Comparison of ENCODE assay signal across 8 mouse cellular contexts in the genomic region with DNA sequence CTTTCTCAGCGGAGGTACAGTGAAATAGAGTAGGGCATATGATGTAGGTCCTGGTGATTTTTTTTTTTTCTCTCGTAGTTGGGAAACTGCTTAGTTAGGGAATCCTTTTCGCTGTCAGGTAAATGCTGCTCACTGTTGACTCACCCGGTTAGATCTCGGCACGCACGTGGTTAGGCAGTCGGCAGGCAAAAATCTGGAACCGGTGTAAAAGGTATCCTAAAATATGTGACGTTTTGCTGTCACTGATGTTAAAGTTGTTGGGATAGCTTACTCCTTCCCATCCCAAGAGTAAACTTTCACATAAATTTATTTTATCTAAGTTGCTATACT. TPM values are rescaled to one million over a fixed set of nuclear protein-coding genes. Genes with fewer than 3 reads are reported as not detected.
DNase-seq lines count a peak whose midpoint lies in the region; ATAC-seq and TF ChIP-seq lines count a peak whose summit lies in the region.

No protein-coding gene starts in this region.

- peaks cover 3% of the 10 kb centered on the region; the same call in 1 of the 2 replicates for H3K4me1 ChIP-seq in cerebellum, adult 2 months (ENCODE audit: control insufficient read depth, insufficient read depth, low read length)
- H3K4me1 ChIP-seq in embryonic facial prominence, embryonic 12.5 days, result peaks cover 18% of the 10 kb centered on the region
- peaks cover 15% of the 10 kb centered on the region for H3K4me1 ChIP-seq in limb, embryonic 12.5 days (replicated peaks)

- H3K9ac ChIP-seq in embryonic facial prominence, embryonic 12.5 days, result peak overlapping the region; percentile 77
- peak overlapping the region; percentile 93 for H3K9ac ChIP-seq in limb, embryonic 12.5 days (replicated peaks)

- DNase-seq in cerebellum, adult 2 months, result no peak
- no peak for DNase-seq in cerebellum, postnatal 4 days (ENCODE audit: low spot score in 2 of 2)
- DNase-seq in B cell, adult 2 months, result peak; percentile 32 to 37
- DNase-seq in splenic B cell, adult 2 months (ENCODE audit: low read depth, low spot score), result peak; percentile 21
- no peak for DNase-seq in right cerebral cortex, postnatal 25 days
- DNase-seq in testis, postnatal 10 days (ENCODE audit: low spot score), result no peak

- H3K4me2 ChIP-seq in embryonic facial prominence, embryonic 12.5 days (replicated peaks), result peak overlapping the region; percentile 79
- peak overlapping the region; percentile 72 for H3K4me2 ChIP-seq in limb, embryonic 12.5 days

- TF ChIP-seq CTCF in cerebellum, adult 2 months (IDR thresholded peaks at IDR 0.05; ENCODE audit: borderline replicate concordance, insufficient read depth, low read depth, low read length), result no peak

- no peaks in the 10 kb centered on the region; the same call in 1 of the 2 replicates for H3K36me3 ChIP-seq in embryonic facial prominence, embryonic 12.5 days
- peaks cover 16% of the 10 kb centered on the region for H3K36me3 ChIP-seq in limb, embryonic 12.5 days
- H3K36me3 ChIP-seq in splenic B cell, adult 2 months (ENCODE audit: control insufficient read depth, insufficient read depth, low read length, poor library complexity, severe bottlenecking), result no peaks in the 10 kb centered on the region

- ATAC-seq in embryonic facial prominence, embryonic 12.5 days (ENCODE audit: insufficient number of reproducible peaks, insufficient read depth, low FRiP score, low TSS enrichment), result no peak
- no peak for ATAC-seq in limb, embryonic 12.5 days (ENCODE audit: insufficient number of reproducible peaks, insufficient read depth, low FRiP score, low TSS enrichment, low read depth)

- no peaks in the 10 kb centered on the region for H3K9me3 ChIP-seq in embryonic facial prominence, embryonic 12.5 days
- H3K9me3 ChIP-seq in limb, embryonic 12.5 days, result no peaks in the 10 kb centered on the region

- H3K4me3 ChIP-seq in cerebellum, adult 2 months (replicated peaks; ENCODE audit: insufficient read depth, low read depth, low read length), result peak overlapping the region; percentile 91
- H3K4me3 ChIP-seq in embryonic facial prominence, embryonic 12.5 days, result peak overlapping the region; percentile 92
- H3K4me3 ChIP-seq in limb, embryonic 12.5 days (replicated peaks), result peak overlapping the region; percentile 100

- no peaks in the 10 kb centered on the region for H3K27me3 ChIP-seq in cerebellum, adult 2 months (ENCODE audit: control insufficient read depth, insufficient read depth, low read length)
- H3K27me3 ChIP-seq in embryonic facial prominence, embryonic 12.5 days, result no peaks in the 10 kb centered on the region
- H3K27me3 ChIP-seq in limb, embryonic 12.5 days, result no peaks in the 10 kb centered on the region
- no peaks in the 10 kb centered on the region for H3K27me3 ChIP-seq in splenic B cell, adult 2 months (ENCODE audit: control insufficient read depth, insufficient read depth, low read length, poor library complexity, severe bottlenecking)

- TF ChIP-seq POLR2A in cerebellum, adult 2 months (IDR thresholded peaks at IDR 0.05; ENCODE audit: borderline replicate concordance, insufficient read depth, low read length), result no peak

- WGBS in cerebellum, adult 2 months, result 2% methylated on average over 10 of the region's 10 CpGs
- under 1% methylated on average over 10 of the region's 10 CpGs for WGBS in embryonic facial prominence, embryonic 12.5 days
- under 1% methylated on average over 10 of the region's 10 CpGs for WGBS in limb, embryonic 12.5 days

- no peak overlapping the region for H3K27ac ChIP-seq in cerebellum, adult 2 months (ENCODE audit: insufficient read depth, low read length)
- H3K27ac ChIP-seq in embryonic facial prominence, embryonic 12.5 days, result no peak overlapping the region
- no peak overlapping the region for H3K27ac ChIP-seq in limb, embryonic 12.5 days

RNA-seq across cellular contexts. Expression of gene Wdr43, which starts 1.3 kb away (rescaled TPM):
- polyA plus RNA-seq in cerebellum, adult 2 months (2012; rRNA removed), result 26.0 and 26.8 TPM in 2 replicates
- polyA plus RNA-seq in embryonic facial prominence, embryonic 12.5 days (2016; fragmentation: Nextera tagmentation; extraction: Ambion mirVana), result 85.6 and 85.8 TPM in 2 replicates
- polyA plus RNA-seq in limb, embryonic 12.5 days (2016; fragmentation: Nextera tagmentation; extraction: Ambion mirVana), result 92.6 and 96.6 TPM in 2 replicates

RNA-seq across cellular contexts. Expression of gene Togaram2, which starts 56.1 kb away (rescaled TPM):
- 1.1 and 1.9 TPM in 2 replicates for polyA plus RNA-seq in cerebellum, adult 2 months (2012; rRNA removed)
- polyA plus RNA-seq in embryonic facial prominence, embryonic 12.5 days (2016; fragmentation: Nextera tagmentation; extraction: Ambion mirVana), result not detected in 2 replicates
- polyA plus RNA-seq in limb, embryonic 12.5 days (2016; fragmentation: Nextera tagmentation; extraction: Ambion mirVana), result not detected in 2 replicates

Comparison
In these comparisons a context has a peak if more than half of its experiments do, and no peak if none do; other contexts are left out.
1. DNase-seq: peak in B cell, adult 2 months (2 of 2) and splenic B cell, adult 2 months (single experiment); none in cerebellum, adult 2 months (0 of 2), cerebellum, postnatal 4 days (0 of 2), right cerebral cortex, postnatal 25 days (single experiment) and testis, postnatal 10 days (single experiment).
2. Peak in every context shown above with its lines, with median percentiles within 50 percentile points of each other: H3K4me3 ChIP-seq.